Mouse (Mus musculus): ENCODE data around the gene Pxdc1. TPM values are rescaled to one million over a fixed set of nuclear protein-coding genes. Genes with fewer than 3 reads are reported as not detected.

The Pxdc1 gene
- total and polyA plus RNA-seq, 3 experiments, result not detected

DNA sequence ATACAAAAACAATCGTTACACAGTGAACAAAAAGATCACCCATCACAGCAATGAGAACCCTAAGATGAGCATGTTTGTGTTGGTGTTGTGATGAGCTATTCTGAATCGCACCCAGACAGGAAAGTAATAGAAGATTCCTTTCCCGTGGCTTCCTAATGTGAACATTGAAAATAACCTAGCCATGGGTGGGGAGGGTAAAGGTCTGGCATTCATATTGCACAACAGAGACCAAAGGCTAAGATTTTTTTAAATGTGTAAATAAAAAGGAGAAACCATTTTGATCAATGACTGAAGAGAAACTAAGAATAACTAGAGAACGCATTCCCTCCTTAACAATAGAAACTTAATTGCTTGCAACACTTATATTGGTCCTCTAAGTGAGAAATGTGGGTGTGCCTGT lies 11.8 kb upstream of the Pxdc1 start:
- Histone ChIP-seq H3K27ac (ENCODE audit: control insufficient read depth, low read depth, low read length) (no peak overlapping the region), H3K4me1 (ENCODE audit: control insufficient read depth in 1 of 2, insufficient read depth in 2 of 2, low read length in 2 of 2) (no peaks in the 10 kb centered on the region), H3K4me3 (ENCODE audit: control insufficient read depth in 1 of 2, insufficient read depth in 1 of 2, low read depth in 2 of 2, low read length in 2 of 2) (no peak overlapping the region)

DNA sequence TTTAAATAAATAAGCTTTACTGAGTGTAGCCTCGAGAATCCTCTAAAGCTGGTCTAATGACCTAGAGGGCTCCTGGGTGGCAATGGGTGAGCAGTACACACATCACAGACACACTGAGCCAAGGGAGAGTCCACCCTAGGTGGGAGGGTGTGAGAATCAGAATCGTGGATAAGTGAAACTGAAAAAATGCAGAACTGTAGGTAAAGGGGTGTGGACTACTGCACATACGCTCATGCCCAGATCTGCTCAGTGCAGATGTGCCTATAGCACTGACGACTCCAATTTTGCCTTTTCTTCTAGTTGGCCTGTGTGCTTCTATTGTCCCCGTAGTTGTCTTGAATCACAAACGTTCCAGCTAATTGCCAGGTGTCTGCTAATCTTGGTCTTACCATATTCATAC lies 10.5 kb upstream of the Pxdc1 start:
- peaks cover 0 to 4% of the 10 kb centered on the region in 2 experiments; a peak in 3 of 4 replicates for H3K27me3 ChIP-seq (ENCODE audit: control insufficient read depth in 1 of 2, insufficient read depth in 2 of 2, low read length in 2 of 2)
- H3K4me3 ChIP-seq (ENCODE audit: control insufficient read depth in 1 of 2, insufficient read depth in 1 of 2, low read depth in 2 of 2, low read length in 2 of 2), result no peak overlapping the region
- DNase-seq (ENCODE audit: low read depth, low spot score), result no peak
- no peaks in the 10 kb centered on the region for H3K9me3 ChIP-seq (replicated peaks; ENCODE audit: insufficient read depth, low read length)
- H3K9ac ChIP-seq (ENCODE audit: control insufficient read depth, low read depth, low read length, poor library complexity, severe bottlenecking), result no peak overlapping the region
- no peaks in the 10 kb centered on the region for H3K4me1 ChIP-seq (ENCODE audit: control insufficient read depth in 1 of 2, insufficient read depth in 2 of 2, low read length in 2 of 2)
- no peak overlapping the region for H3K27ac ChIP-seq (ENCODE audit: control insufficient read depth, low read depth, low read length)
- TF ChIP-seq ZMIZ1 (IDR thresholded peaks at IDR 0.05; ENCODE audit: low read depth, low read length), result no peak
- no peak for TF ChIP-seq MYB (IDR thresholded peaks at IDR 0.05; ENCODE audit: low read depth, low read length)
- TF ChIP-seq MXI1 (IDR thresholded peaks at IDR 0.05; ENCODE audit: low read depth, low read length), result no peak
- TF ChIP-seq RCOR1 (IDR thresholded peaks at IDR 0.05; ENCODE audit: low read depth, low read length), result no peak
- no peak for TF ChIP-seq TCF12 (IDR thresholded peaks at IDR 0.05; ENCODE audit: low read depth, low read length)
- no peak for TF ChIP-seq TAL1 (IDR thresholded peaks at IDR 0.05; ENCODE audit: low read length)
- TF ChIP-seq ELF1 (IDR thresholded peaks at IDR 0.05; ENCODE audit: low read depth, low read length), result no peak
- no peaks in the 10 kb centered on the region for H3K79me2 ChIP-seq (ENCODE audit: control insufficient read depth, insufficient read depth, low read length, poor library complexity)
- no peaks in the 10 kb centered on the region for H3K36me3 ChIP-seq (ENCODE audit: control insufficient read depth in 1 of 2, insufficient read depth in 2 of 2, low read length in 2 of 2)

More for the DNA sequence above, 11.8 kb upstream of the Pxdc1 start:
- DNase-seq (ENCODE audit: low read depth, low spot score), result no peak
- Histone ChIP-seq H3K9ac (ENCODE audit: control insufficient read depth, low read depth, low read length, poor library complexity, severe bottlenecking) (no peak overlapping the region), H3K27me3 (ENCODE audit: control insufficient read depth in 1 of 2, insufficient read depth in 2 of 2, low read length in 2 of 2) (peaks cover 0 to 4% of the 10 kb centered on the region in 2 experiments; a peak in 3 of 4 replicates), H3K36me3 (ENCODE audit: control insufficient read depth in 1 of 2, insufficient read depth in 2 of 2, low read length in 2 of 2) (no peaks in the 10 kb centered on the region), H3K9me3 (replicated peaks; ENCODE audit: insufficient read depth, low read length) (no peaks in the 10 kb centered on the region), H3K79me2 (ENCODE audit: control insufficient read depth, insufficient read depth, low read length, poor library complexity) (no peaks in the 10 kb centered on the region)
- no peak for TF ChIP-seq GATA1 (IDR thresholded peaks at IDR 0.05; ENCODE audit: low read depth, low read length)
- TF ChIP-seq JUND (IDR thresholded peaks at IDR 0.05; ENCODE audit: low read depth, low read length), result no peak
- no peak for TF ChIP-seq MYB (IDR thresholded peaks at IDR 0.05; ENCODE audit: low read depth, low read length)
- no peak for TF ChIP-seq ZMIZ1 (IDR thresholded peaks at IDR 0.05; ENCODE audit: low read depth, low read length)
- TF ChIP-seq SIN3A (IDR thresholded peaks at IDR 0.05; ENCODE audit: low read length), result no peak
- TF ChIP-seq E2F4 (IDR thresholded peaks at IDR 0.05; ENCODE audit: borderline replicate concordance, low read depth, low read length), result no peak
- no peak for TF ChIP-seq CTCF (IDR thresholded peaks at IDR 0.05 in 2 of 3, conservative IDR thresholded peaks at IDR 0.05 in 1 of 3; ENCODE audit: control insufficient read depth in 1 of 3, insufficient read depth in 1 of 3, low read depth in 2 of 3, low read length in 3 of 3, poor library complexity in 1 of 3, severe bottlenecking in 1 of 3)
- TF ChIP-seq RCOR1 (IDR thresholded peaks at IDR 0.05; ENCODE audit: low read depth, low read length), result no peak
- no peak for TF ChIP-seq TAL1 (IDR thresholded peaks at IDR 0.05; ENCODE audit: low read length)
- no peak for TF ChIP-seq POLR2A (IDR thresholded peaks at IDR 0.05; ENCODE audit: control insufficient read depth in 1 of 2, insufficient read depth in 1 of 2, low read depth in 1 of 2, low read length in 2 of 2, poor library complexity in 1 of 2)
- no peak for TF ChIP-seq RAD21 (IDR thresholded peaks at IDR 0.05; ENCODE audit: low read depth, low read length)
- TF ChIP-seq TCF12 (IDR thresholded peaks at IDR 0.05; ENCODE audit: low read depth, low read length), result no peak
- no peak for TF ChIP-seq MAZ (IDR thresholded peaks at IDR 0.05; ENCODE audit: low read depth, low read length)

DNA sequence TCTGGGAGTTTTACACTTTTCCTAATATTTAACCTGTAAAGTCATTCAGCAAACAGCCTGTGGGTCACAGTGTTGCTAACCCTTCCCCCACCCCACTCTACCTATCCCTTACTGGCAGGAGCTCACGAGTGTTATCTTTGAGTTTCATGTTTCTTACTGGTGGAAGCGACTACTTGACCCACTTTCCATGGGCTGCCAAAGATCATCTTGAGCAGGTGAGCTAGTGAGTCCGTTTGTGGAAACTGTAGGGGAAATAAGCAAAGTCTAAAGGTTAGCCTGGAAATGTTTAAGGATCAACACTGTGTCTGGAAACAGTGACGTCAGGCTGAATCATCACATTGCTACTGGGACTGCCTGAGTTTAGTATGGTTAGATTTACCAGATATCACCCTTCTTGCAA lies 6.2 kb upstream of the Pxdc1 start:
- Histone ChIP-seq H3K9me3 (replicated peaks; ENCODE audit: insufficient read depth, low read length) (no peaks in the 10 kb centered on the region), H3K9ac (ENCODE audit: control insufficient read depth, low read depth, low read length, poor library complexity, severe bottlenecking) (no peak overlapping the region), H3K4me1 (ENCODE audit: control insufficient read depth in 1 of 2, insufficient read depth in 2 of 2, low read length in 2 of 2) (no peaks in the 10 kb centered on the region), H3K27ac (ENCODE audit: control insufficient read depth, low read depth, low read length) (no peak overlapping the region), H3K36me3 (ENCODE audit: control insufficient read depth in 1 of 2, insufficient read depth in 2 of 2, low read length in 2 of 2) (no peaks in the 10 kb centered on the region), H3K27me3 (ENCODE audit: control insufficient read depth in 1 of 2, insufficient read depth in 2 of 2, low read length in 2 of 2) (peaks cover 0 to 4% of the 10 kb centered on the region in 2 experiments; a peak in 3 of 4 replicates), H3K4me3 (ENCODE audit: control insufficient read depth in 1 of 2, insufficient read depth in 1 of 2, low read depth in 2 of 2, low read length in 2 of 2) (no peak overlapping the region), H3K79me2 (ENCODE audit: control insufficient read depth, insufficient read depth, low read length, poor library complexity) (no peaks in the 10 kb centered on the region)
- TF ChIP-seq USF1 (IDR thresholded peaks at IDR 0.05; ENCODE audit: low read depth, low read length), result no peak
- TF ChIP-seq GABPA (IDR thresholded peaks at IDR 0.05; ENCODE audit: low read depth, low read length), result no peak
- DNase-seq (ENCODE audit: low read depth, low spot score), result no peak
